Mouse (Mus musculus) MEL (cell line): ENCODE results near the gene Fam19a2. TPM values are rescaled to one million over a fixed set of nuclear protein-coding genes. Genes with fewer than 3 reads are reported as not detected.

Source experiments
- DNase-seq: peaks from one replicate; pipeline ENCODE4 v3.0.0; 2011; ENCODE audit warnings: low read depth, low spot score
- H3K27ac ChIP-seq: 2 replicates; pipeline ENCODE4 v1.5.1; 2012; ENCODE audit warnings: low read depth, mild to moderate bottlenecking, control low read depth, low read length, moderate library complexity; ENCODE audit not compliant: control insufficient read depth
- H3K27me3 ChIP-seq, 2 experiments: fragments of 150-350 bp in 1 of 2; sonication (generic) in 1 of 2; 2 replicates each; pipeline ENCODE4 v1.6.1; 2012; ENCODE audit warnings: low read length in 2 of 2, mild to moderate bottlenecking in 2 of 2, improper control_type of control experiment in 1 of 2, moderate library complexity in 1 of 2; ENCODE audit not compliant: insufficient read depth in 2 of 2, control insufficient read depth in 1 of 2
- H3K36me3 ChIP-seq, 2 experiments: 2 replicates each; pipeline ENCODE4 v1.6.1; 2012 to 2014; ENCODE audit warnings: low read length in 2 of 2, improper control_type of control experiment in 1 of 2, inconsistent platforms in 1 of 2, mild to moderate bottlenecking in 1 of 2; ENCODE audit not compliant: insufficient read depth in 2 of 2, control insufficient read depth in 1 of 2
- H3K4me1 ChIP-seq, 2 experiments: fragments of 150-350 bp in 1 of 2; sonication (generic) in 1 of 2; 2 replicates each; pipeline ENCODE4 v1.6.1; 2012; ENCODE audit warnings: low read length in 2 of 2, improper control_type of control experiment in 1 of 2, mild to moderate bottlenecking in 1 of 2; ENCODE audit not compliant: insufficient read depth in 2 of 2, control insufficient read depth in 1 of 2
- H3K4me3 ChIP-seq, 2 experiments: fragments of 150-350 bp in 1 of 2; sonication (generic) in 1 of 2; 2 replicates each; pipeline ENCODE4 v1.5.1; 2012; ENCODE audit warnings: low read depth in 2 of 2, low read length in 2 of 2, mild to moderate bottlenecking in 2 of 2, moderate library complexity in 2 of 2, control low read depth in 1 of 2, improper control_type of control experiment in 1 of 2; ENCODE audit not compliant: control insufficient read depth in 1 of 2, insufficient read depth in 1 of 2
- H3K79me2 ChIP-seq: 2 replicates; pipeline ENCODE4 v1.6.1; 2012; ENCODE audit warnings: mild to moderate bottlenecking, low read length, moderate library complexity; ENCODE audit not compliant: control insufficient read depth, poor library complexity, insufficient read depth
- H3K9ac ChIP-seq: 2 replicates; pipeline ENCODE4 v1.6.1; 2012; ENCODE audit warnings: low read depth, mild to moderate bottlenecking, control low read depth, low read length, moderate library complexity; ENCODE audit not compliant: control insufficient read depth, poor library complexity, severe bottlenecking
- H3K9me3 ChIP-seq: fragments of 150-350 bp; sonication (generic); replicated peaks from 2 replicates; pipeline ENCODE4 v1.6.1; 2012; ENCODE audit warnings: mild to moderate bottlenecking, low read length, improper control_type of control experiment, moderate library complexity; ENCODE audit not compliant: insufficient read depth
- CHD1 ChIP-seq: IDR thresholded peaks from 2 replicates; pipeline ENCODE4 v1.6.1; 2012; ENCODE audit warnings: low read depth, mild to moderate bottlenecking, inconsistent platforms, low read length, improper control_type of control experiment
- CHD2 ChIP-seq: IDR thresholded peaks from 2 replicates; pipeline ENCODE4 v1.6.1; 2011; ENCODE audit warnings: low read length, improper control_type of control experiment
- ELF1 ChIP-seq: IDR thresholded peaks from 2 replicates; pipeline ENCODE4 v1.6.1; 2014; ENCODE audit warnings: low read depth, mild to moderate bottlenecking, inconsistent platforms, low read length, improper control_type of control experiment, moderate library complexity
- ETS1 ChIP-seq: IDR thresholded peaks from 2 replicates; pipeline ENCODE4 v1.6.1; 2012; ENCODE audit warnings: low read depth, mild to moderate bottlenecking, inconsistent platforms, low read length, improper control_type of control experiment, moderate library complexity
- GATA1 ChIP-seq: IDR thresholded peaks from 2 replicates; pipeline ENCODE4 v1.6.1; 2011; ENCODE audit warnings: low read depth, low read length, improper control_type of control experiment
- HCFC1 ChIP-seq: IDR thresholded peaks from 2 replicates; pipeline ENCODE4 v1.6.1; 2012; ENCODE audit warnings: low read depth, mild to moderate bottlenecking, inconsistent platforms, low read length, improper control_type of control experiment, moderate library complexity
- JUND ChIP-seq: IDR thresholded peaks from 2 replicates; pipeline ENCODE4 v1.6.1; 2011; ENCODE audit warnings: low read depth, mild to moderate bottlenecking, improper control_type of control experiment, low read length
- MAZ ChIP-seq: IDR thresholded peaks from 2 replicates; pipeline ENCODE4 v1.6.1; 2012; ENCODE audit warnings: low read depth, mild to moderate bottlenecking, inconsistent platforms, low read length, improper control_type of control experiment
- MXI1 ChIP-seq: IDR thresholded peaks from 2 replicates; pipeline ENCODE4 v1.6.1; 2011; ENCODE audit warnings: mild to moderate bottlenecking, low read depth, low read length, improper control_type of control experiment
- MYB ChIP-seq: IDR thresholded peaks from 2 replicates; pipeline ENCODE4 v1.6.1; 2011; ENCODE audit warnings: mild to moderate bottlenecking, low read depth, low read length, improper control_type of control experiment
- MYC ChIP-seq: IDR thresholded peaks from 2 replicates; pipeline ENCODE4 v1.6.1; 2011; ENCODE audit warnings: low read depth, mild to moderate bottlenecking, low read length, improper control_type of control experiment, moderate library complexity
- NELFE ChIP-seq: IDR thresholded peaks from 2 replicates; pipeline ENCODE4 v1.6.1; 2011; ENCODE audit warnings: low read depth, low read length, improper control_type of control experiment
- POLR2A ChIP-seq, 2 experiments: IDR thresholded peaks; 2 replicates each; pipeline ENCODE4 v1.6.1; 2011 to 2012; ENCODE audit warnings: low read length in 2 of 2, mild to moderate bottlenecking in 2 of 2, control low read depth in 1 of 2, improper control_type of control experiment in 1 of 2, low read depth in 1 of 2, moderate library complexity in 1 of 2; ENCODE audit not compliant: control insufficient read depth in 1 of 2, insufficient read depth in 1 of 2, poor library complexity in 1 of 2
- RAD21 ChIP-seq: IDR thresholded peaks from 2 replicates; pipeline ENCODE4 v1.6.1; 2011; ENCODE audit warnings: mild to moderate bottlenecking, low read depth, low read length, improper control_type of control experiment
- SIN3A ChIP-seq: IDR thresholded peaks from 2 replicates; pipeline ENCODE4 v1.6.1; 2012; ENCODE audit warnings: low read length, improper control_type of control experiment, inconsistent platforms
- SMC3 ChIP-seq: IDR thresholded peaks from 2 replicates; pipeline ENCODE4 v1.6.1; 2011; ENCODE audit warnings: low read depth, low read length, improper control_type of control experiment
- TAL1 ChIP-seq: IDR thresholded peaks from 2 replicates; pipeline ENCODE4 v1.6.1; 2012; ENCODE audit warnings: mild to moderate bottlenecking, inconsistent platforms, low read length, moderate library complexity, mixed read lengths
- TBP ChIP-seq: IDR thresholded peaks from 2 replicates; pipeline ENCODE4 v1.8.0; 2011; ENCODE audit warnings: low read depth, low read length, improper control_type of control experiment
- TCF12 ChIP-seq: IDR thresholded peaks from 2 replicates; pipeline ENCODE4 v1.6.1; 2014; ENCODE audit warnings: low read depth, mild to moderate bottlenecking, inconsistent platforms, low read length, improper control_type of control experiment, moderate library complexity
- USF1 ChIP-seq: IDR thresholded peaks from 2 replicates; pipeline ENCODE4 v1.6.1; 2014; ENCODE audit warnings: low read depth, mild to moderate bottlenecking, inconsistent platforms, low read length, improper control_type of control experiment, moderate library complexity
- USF2 ChIP-seq, 2 experiments: IDR thresholded peaks; 2 replicates each; pipeline ENCODE4 v1.6.1; 2011 to 2012; ENCODE audit warnings: improper control_type of control experiment in 2 of 2, low read length in 2 of 2, borderline replicate concordance in 1 of 2, inconsistent platforms in 1 of 2, low read depth in 1 of 2, mild to moderate bottlenecking in 1 of 2; ENCODE audit not compliant: insufficient read depth in 1 of 2
- ZKSCAN1 ChIP-seq: IDR thresholded peaks from 2 replicates; pipeline ENCODE4 v1.6.1; 2012; ENCODE audit warnings: low read depth, mild to moderate bottlenecking, inconsistent platforms, low read length, improper control_type of control experiment, moderate library complexity
- ZMIZ1 ChIP-seq: IDR thresholded peaks from 2 replicates; pipeline ENCODE4 v1.6.1; 2012; ENCODE audit warnings: low read depth, mild to moderate bottlenecking, inconsistent platforms, low read length, improper control_type of control experiment, moderate library complexity
- polyA plus RNA-seq, 2 experiments: library from polyadenylated mRNA; stranded (reverse) in 1 of 2; unstranded in 1 of 2; fragments of >175 nt in 1 of 2; fragments of >200 nt in 1 of 2; gene quantifications; 2 replicates each; pipeline versions ENCODE4 v1.2.1 to v1.2.4; 2012; ENCODE audit warnings: low replicate concordance in 2 of 2, low read depth in 1 of 2; ENCODE audit not compliant: insufficient read length in 2 of 2, insufficient read depth in 1 of 2, missing spikeins in 1 of 2
- total RNA-seq: library from RNA; depleted of rRNA; stranded (reverse); fragments of 300-350 nt; gene quantifications from 2 replicates; pipeline ENCODE4 v1.2.3, GENCODE M21; 2012

The Fam19a2 gene
- total and polyA plus RNA-seq, 3 experiments: not detected

GRCm38 (mm10) chr10:123671208-123671607 is 407.4 kb downstream of the Fam19a2 start:
- H3K9ac ChIP-seq: no peak overlapping the region
- no peaks in the 10 kb centered on the region for H3K79me2 ChIP-seq
- no peak overlapping the region for H3K4me3 ChIP-seq
- TF ChIP-seq MYB (no peak), MAZ (no peak), MXI1 (no peak), SMC3 (no peak), USF1 (no peak), USF2 (IDR thresholded peaks at IDR 0.05; ENCODE audit: borderline replicate concordance in 1 of 2, insufficient read depth in 1 of 2, low read depth in 1 of 2, low read length in 2 of 2) (no peak)
- no peak overlapping the region for H3K27ac ChIP-seq
- no peaks in the 10 kb centered on the region; a peak in 1 of 4 replicates for H3K27me3 ChIP-seq
- H3K36me3 ChIP-seq: no peaks in the 10 kb centered on the region
- H3K4me1 ChIP-seq: no peaks in the 10 kb centered on the region
- H3K9me3 ChIP-seq: no peaks in the 10 kb centered on the region
- DNase-seq: no peak

- H3K9me3 ChIP-seq: no peaks in the 10 kb centered on the region; the same call in 1 of the 2 replicates
- no peak overlapping the region for H3K4me3 ChIP-seq
- no peak overlapping the region for H3K27ac ChIP-seq
- no peak overlapping the region for H3K9ac ChIP-seq
- DNase-seq: no peak
- no peaks in the 10 kb centered on the region for H3K36me3 ChIP-seq
- no peaks in the 10 kb centered on the region for H3K27me3 ChIP-seq
- no peak for TF ChIP-seq TBP
- no peak for TF ChIP-seq HCFC1
- TF ChIP-seq ETS1: no peak
- TF ChIP-seq ZKSCAN1: no peak
- TF ChIP-seq TAL1: no peak
- no peak for TF ChIP-seq POLR2A (IDR thresholded peaks at IDR 0.05; ENCODE audit: control insufficient read depth in 1 of 2, insufficient read depth in 1 of 2, low read depth in 1 of 2, low read length in 2 of 2, poor library complexity in 1 of 2)
- no peak for TF ChIP-seq ZMIZ1
- TF ChIP-seq ELF1: no peak
- no peak for TF ChIP-seq MAZ
- TF ChIP-seq RAD21: no peak
- no peak for TF ChIP-seq TCF12
- no peak for TF ChIP-seq CHD2
- TF ChIP-seq JUND: no peak
- TF ChIP-seq SIN3A: no peak
- TF ChIP-seq MYB: no peak
- no peak for TF ChIP-seq CHD1
- no peak for TF ChIP-seq MYC
- TF ChIP-seq NELFE: no peak
- TF ChIP-seq GATA1: no peak
- TF ChIP-seq, all 39 proteins: peak for 0
- H3K79me2 ChIP-seq: no peaks in the 10 kb centered on the region
- no peaks in the 10 kb centered on the region for H3K4me1 ChIP-seq
Observed at GRCm38 (mm10) chr10:123678284-123678864, 414.6 kb downstream of the Fam19a2 start.
